Mouse (Mus musculus) liver, adult 2 months (tissue): ENCODE results near the gene Mrpl22. TPM values are rescaled to one million over a fixed set of nuclear protein-coding genes. Genes with fewer than 3 reads are reported as not detected.
A peak's percentile ranks its signal among the peaks of the same experiment; 100 is the strongest.
"Not testable (repeated sequence)": the region's sequence is repeated elsewhere in the genome, so short reads cannot be mapped to it uniquely, and the experiment has no call there.

ENCODE experiments used
- DNase-seq: peaks from one replicate; pipeline ENCODE4 v3.0.0-alpha.2; 2011; ENCODE audit warnings: low read depth, low spot score; ENCODE audit errors: extremely low read depth
- H3K27ac ChIP-seq: fragments of 200-500 bp; replicated peaks from 2 replicates; pipeline ENCODE4 v1.5.1; 2012; ENCODE audit warnings: low read depth, mild to moderate bottlenecking, control low read depth, inconsistent platforms, low read length; ENCODE audit not compliant: insufficient read depth
- H3K27me3 ChIP-seq: fragments of 200-500 bp; 2 replicates; pipeline ENCODE4 v1.6.1; 2012; ENCODE audit warnings: mild to moderate bottlenecking, moderate library complexity, low read length, inconsistent platforms; ENCODE audit not compliant: control insufficient read depth, insufficient read depth
- H3K36me3 ChIP-seq: fragments of 200-500 bp; 2 replicates; pipeline ENCODE4 v1.6.1; 2012; ENCODE audit warnings: low read length, inconsistent platforms; ENCODE audit not compliant: control insufficient read depth, insufficient read depth
- H3K4me1 ChIP-seq: fragments of 200-500 bp; 2 replicates; pipeline ENCODE4 v1.6.1; 2011; ENCODE audit warnings: low read length; ENCODE audit not compliant: control insufficient read depth, insufficient read depth
- H3K4me3 ChIP-seq: fragments of 200-500 bp; 2 replicates; pipeline ENCODE4 v1.5.1; 2011; ENCODE audit warnings: low read depth, mild to moderate bottlenecking, control low read depth, low read length, moderate library complexity; ENCODE audit not compliant: insufficient read depth
- H3K79me2 ChIP-seq: fragments of 200-500 bp; 2 replicates; pipeline ENCODE4 v1.6.1; 2012; ENCODE audit warnings: inconsistent platforms, mild to moderate bottlenecking, low read length, moderate library complexity; ENCODE audit not compliant: control insufficient read depth, insufficient read depth
- H3K9ac ChIP-seq: fragments of 200-500 bp; 2 replicates; pipeline ENCODE4 v1.6.1; 2012; ENCODE audit warnings: low read depth, mild to moderate bottlenecking, control low read depth, inconsistent platforms, low read length
- CTCF ChIP-seq: fragments of 200-500 bp; IDR thresholded peaks from 2 replicates; pipeline ENCODE4 v1.5.1; 2011; ENCODE audit warnings: low read depth, low read length, control low read depth
- POLR2A ChIP-seq: fragments of 200-500 bp; IDR thresholded peaks from 2 replicates; pipeline ENCODE4 v1.6.1; 2011; ENCODE audit warnings: low read length, control low read depth; ENCODE audit not compliant: insufficient read depth; ENCODE audit errors: extremely low read depth
- WGBS: fragments of 180-500 bp; shearing (Covaris S2); methylation state at CpG from one replicate; pipeline ENCODE4 v1.1.7; 2018; 5-methylcytosine and 5-hydroxymethylcytosine counted together
- polyA plus RNA-seq: library from polyadenylated mRNA; depleted of rRNA; stranded (reverse); fragments of >200 nt; gene quantifications from 2 replicates; pipeline ENCODE4 v1.2.3, GENCODE M21; 2012
- total RNA-seq: library from RNA; depleted of rRNA; stranded (reverse); fragments of >200 nt; gene quantifications from 2 replicates; pipeline ENCODE4 v1.2.3, GENCODE M21; 2014

Mrpl22 gene
- total and polyA plus RNA-seq, 2 experiments: 41.1 to 63.4 TPM

GRCm38 (mm10) chr11:58167822-58168166 is 3.7 kb upstream of the Mrpl22 start:
- no peak for TF ChIP-seq CTCF
- TF ChIP-seq POLR2A: no peak
- DNase-seq: peak; percentile 34
- peak overlapping the region; percentile 95 for H3K9ac ChIP-seq
- no peaks in the 10 kb centered on the region for H3K27me3 ChIP-seq
- peaks cover 4% of the 10 kb centered on the region; the same call in 1 of the 2 replicates for H3K79me2 ChIP-seq
- H3K27ac ChIP-seq: no peak overlapping the region
- H3K4me1 ChIP-seq: peaks cover 11% of the 10 kb centered on the region
- WGBS: 1% methylated on average over 8 of the region's 8 CpGs
- peak overlapping the region; percentile 93 for H3K4me3 ChIP-seq
- peaks cover 18% of the 10 kb centered on the region for H3K36me3 ChIP-seq

DNA sequence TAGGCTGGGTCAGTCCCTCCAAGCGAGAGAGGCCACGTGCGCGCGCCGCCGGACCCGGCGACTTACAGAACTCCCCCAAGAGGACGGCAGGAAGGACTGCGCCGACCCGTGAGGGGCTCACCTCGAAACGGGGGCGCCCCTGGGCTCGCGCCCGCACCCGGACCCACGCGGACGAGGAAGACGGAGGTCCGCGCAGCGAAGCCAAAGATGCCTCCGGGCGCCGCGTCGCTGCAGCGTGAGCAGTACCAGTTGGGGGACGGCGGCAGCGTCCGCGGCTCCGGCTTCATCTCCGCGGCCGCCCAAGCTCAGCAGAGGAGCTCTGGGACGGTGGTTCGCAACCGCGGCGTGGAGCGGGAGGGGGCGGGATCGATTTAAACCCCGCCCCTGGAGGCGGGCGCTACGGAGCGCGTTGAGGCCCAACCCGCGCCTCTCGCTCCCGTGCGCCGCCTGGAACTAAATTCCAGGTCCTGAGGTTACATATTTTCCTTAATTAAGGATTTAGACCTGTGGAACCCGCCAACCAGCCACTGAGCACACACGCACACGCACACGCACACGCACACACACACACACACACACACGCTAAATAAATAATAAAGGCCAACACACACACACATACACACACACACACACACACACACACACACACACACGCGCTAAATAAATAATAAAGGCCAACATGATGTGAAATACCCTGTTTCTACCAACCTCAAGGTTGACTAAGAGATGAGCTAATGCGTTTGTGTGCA is 3.1 kb upstream of the Mrpl22 start, which contains the start of gene Gemin5:
Gemin5 (minus strand) TSS at position 373 of the 749 bp plus-strand sequence.
- DNase-seq: peak; percentile 61
- Histone ChIP-seq H3K9ac (peak within 1 kb of the TSS; percentile 95), H3K4me3 (peak within 1 kb of the TSS; percentile 93), H3K79me2 (peaks cover 4% of the 10 kb centered on the region; the same call in 1 of the 2 replicates), H3K4me1 (peaks cover 11% of the 10 kb centered on the region), H3K27me3 (no peaks in the 10 kb centered on the region), H3K27ac (peak within 1 kb of the TSS; percentile 61), H3K36me3 (peaks cover 15% of the 10 kb centered on the region)
- TF ChIP-seq POLR2A (peak; percentile 56; the same call in 1 of the 2 replicates), CTCF (no peak)
- under 1% methylated on average over 71 of the region's 71 CpGs for WGBS

- Histone ChIP-seq H3K27me3 (no peaks in the 10 kb centered on the region), H3K9ac (no peak overlapping the region), H3K4me1 (peaks cover 11% of the 10 kb centered on the region), H3K79me2 (peaks cover 4% of the 10 kb centered on the region; the same call in 1 of the 2 replicates), H3K27ac (peak overlapping the region; percentile 46), H3K36me3 (peaks cover 19% of the 10 kb centered on the region), H3K4me3 (no peak overlapping the region)
- peak; percentile 80 for DNase-seq
- TF ChIP-seq POLR2A (no peak), CTCF (no peak)
- 12% methylated on average over 4 of the region's 4 CpGs for WGBS
These were observed 1.8 kb upstream of the Mrpl22 start for GRCm38 (mm10) chr11:58169666-58170065.

DNA sequence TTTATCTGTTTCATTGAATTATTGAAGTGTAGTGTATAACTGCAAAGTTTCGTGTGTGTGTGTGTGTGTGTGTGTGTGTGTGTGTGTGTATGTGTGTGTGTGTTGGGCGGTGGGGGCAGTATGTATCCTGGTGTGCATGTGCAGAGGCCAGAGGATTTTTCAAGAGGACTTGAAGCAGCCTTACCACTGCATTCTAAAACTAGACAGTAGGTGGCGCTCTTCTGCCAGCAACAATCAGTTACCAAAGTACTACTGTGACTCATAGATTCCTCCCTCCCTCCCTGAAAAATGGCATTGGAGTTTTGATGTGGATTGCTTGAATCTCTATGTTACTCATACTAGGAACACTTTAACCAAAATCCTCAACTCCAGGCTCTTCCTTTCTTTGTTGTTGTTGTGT is 8.1 kb downstream of the Mrpl22 start:
- no peak overlapping the region for H3K4me3 ChIP-seq
- peaks cover 24% of the 10 kb centered on the region for H3K36me3 ChIP-seq
- peak; percentile 85 for DNase-seq
- H3K9ac ChIP-seq: no peak overlapping the region
- peaks cover 8% of the 10 kb centered on the region for H3K4me1 ChIP-seq
- WGBS: 33% methylated on average over 3 of the region's 3 CpGs
- H3K27me3 ChIP-seq: no peaks in the 10 kb centered on the region
- TF ChIP-seq POLR2A: no peak
- peak; percentile 56 for TF ChIP-seq CTCF
- H3K27ac ChIP-seq: no peak overlapping the region
- H3K79me2 ChIP-seq: no peaks in the 10 kb centered on the region

DNA sequence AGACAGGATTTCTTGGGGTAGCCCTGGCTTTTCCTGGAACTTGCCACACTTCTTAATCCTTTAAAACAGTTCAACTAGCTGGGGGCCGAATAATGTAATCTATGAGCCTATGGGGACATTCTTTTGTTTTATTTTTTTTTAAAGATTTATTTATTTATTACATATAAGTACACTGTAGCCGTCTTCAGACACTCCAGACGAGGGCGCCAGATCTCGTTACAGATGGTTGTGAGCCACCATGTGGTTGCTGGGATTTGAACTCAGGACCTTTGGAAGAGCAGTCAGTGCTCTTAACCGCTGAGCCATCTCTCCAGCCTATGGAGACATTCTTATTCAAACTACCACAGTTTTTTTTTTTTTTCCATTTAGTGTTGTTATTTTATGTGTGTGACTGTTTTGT is 8.5 kb downstream of the Mrpl22 start:
- H3K9ac ChIP-seq, H3K4me3 ChIP-seq, H3K27ac ChIP-seq, H3K27me3 ChIP-seq, H3K79me2 ChIP-seq, H3K4me1 ChIP-seq, DNase-seq: not testable (repeated sequence)
- H3K36me3 ChIP-seq: peaks cover 22% of the 10 kb centered on the region
- WGBS: 92% methylated on average over 6 of the region's 6 CpGs

DNA sequence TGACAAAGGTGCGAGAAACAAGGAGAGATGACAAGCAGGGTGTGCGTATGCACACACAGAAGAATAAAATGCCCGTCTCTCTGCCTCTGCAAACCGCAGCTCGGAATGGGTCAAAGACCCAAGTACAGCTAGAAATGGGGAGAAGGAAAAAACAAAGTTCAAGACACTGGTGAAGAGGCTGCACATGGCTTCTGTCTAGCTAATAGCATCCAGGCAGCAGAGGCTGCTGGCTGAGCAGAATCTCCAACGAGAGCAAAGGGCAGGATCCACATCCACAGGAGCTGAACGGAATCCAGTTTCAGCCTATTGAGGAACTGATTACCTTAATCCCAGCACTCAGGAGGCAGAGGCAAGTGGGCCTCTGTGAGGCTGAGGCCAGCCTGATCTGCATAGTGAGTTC is 9.3 kb downstream of the Mrpl22 start:
- Histone ChIP-seq H3K27ac (no peak overlapping the region), H3K4me3 (no peak overlapping the region), H3K4me1 (peaks cover 8% of the 10 kb centered on the region), H3K79me2 (no peaks in the 10 kb centered on the region), H3K27me3 (no peaks in the 10 kb centered on the region), H3K36me3 (peaks cover 15% of the 10 kb centered on the region), H3K9ac (no peak overlapping the region)
- WGBS: 89% methylated on average over 7 of the region's 7 CpGs
- no peak for TF ChIP-seq CTCF
- no peak for TF ChIP-seq POLR2A
- DNase-seq: no peak
